Mouse (Mus musculus) cerebellum, adult 8-10 months (tissue): Measurements from ENCODE around the gene Fa2h.
"Not testable (repeated sequence)": the region's sequence is repeated elsewhere in the genome, so short reads cannot be mapped to it uniquely, and the experiment has no call there.

Experiments
- DNase-seq: peaks from one replicate; pipeline ENCODE4 v3.0.0; 2022

Fa2h gene

DNA sequence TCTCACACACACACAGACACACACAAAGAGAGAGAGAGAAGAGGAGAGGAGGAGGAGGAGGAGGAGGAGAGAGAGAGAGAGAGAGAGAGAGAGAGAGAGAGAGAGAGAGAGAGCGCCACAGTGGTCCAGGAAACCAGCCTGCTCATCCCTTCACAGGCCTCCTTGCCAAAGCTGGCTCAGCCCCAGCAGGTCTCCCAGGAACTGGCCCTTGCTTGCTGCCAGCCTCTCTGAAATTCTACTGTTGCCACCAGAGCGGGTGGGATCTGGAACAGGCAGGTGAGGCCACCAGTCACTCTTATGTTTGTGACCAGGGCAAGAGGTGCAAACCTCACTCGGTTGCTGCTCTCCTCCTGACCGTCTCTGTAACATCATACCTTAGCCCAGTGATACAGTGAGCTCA lies 36.2 kb downstream of the Fa2h start:
- peak; percentile 38 for DNase-seq

GRCm38 (mm10) chr8:111353497-111353896 lies 40.1 kb downstream of the Fa2h start:
- no peak for DNase-seq

DNA sequence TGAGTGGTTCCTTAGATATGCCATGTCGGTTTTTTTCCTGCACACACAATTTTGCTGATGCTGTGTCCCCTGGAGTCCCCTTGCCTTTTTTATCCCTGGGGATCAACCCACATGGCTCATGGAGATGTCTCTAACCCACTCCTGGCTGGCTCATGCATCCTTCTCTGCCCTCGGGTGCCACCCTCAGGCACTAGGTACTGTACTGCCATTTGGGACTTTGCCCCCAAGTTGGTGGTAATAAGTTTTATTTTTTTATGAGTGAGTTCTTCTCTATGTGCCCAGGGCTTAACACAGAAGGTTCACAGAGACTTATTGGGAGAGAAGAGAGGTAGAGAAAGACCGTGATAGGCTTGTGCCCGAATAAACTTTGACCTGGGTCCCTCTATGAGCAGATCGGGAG lies 41.3 kb downstream of the Fa2h start:
- no peak for DNase-seq

DNA sequence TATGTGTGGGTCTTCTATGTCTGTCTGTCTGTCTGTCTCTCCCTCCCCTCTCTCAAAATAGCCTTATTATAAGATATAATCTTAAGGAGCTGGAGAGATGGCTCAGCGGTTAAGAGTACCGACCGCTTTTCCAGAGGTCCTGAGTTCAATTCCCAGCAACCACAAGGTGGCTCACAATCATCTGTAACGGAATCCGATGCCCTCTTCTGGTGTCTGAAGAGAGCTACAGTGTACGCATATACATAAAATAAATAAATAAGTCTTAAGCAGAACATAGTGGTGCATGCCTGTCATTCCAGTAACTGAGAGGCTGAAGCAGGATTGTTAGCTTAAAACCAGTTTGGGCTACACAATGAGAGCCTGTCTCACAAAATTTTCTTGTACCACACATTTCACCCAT lies 43.0 kb downstream of the Fa2h start:
- DNase-seq: no peak

DNA sequence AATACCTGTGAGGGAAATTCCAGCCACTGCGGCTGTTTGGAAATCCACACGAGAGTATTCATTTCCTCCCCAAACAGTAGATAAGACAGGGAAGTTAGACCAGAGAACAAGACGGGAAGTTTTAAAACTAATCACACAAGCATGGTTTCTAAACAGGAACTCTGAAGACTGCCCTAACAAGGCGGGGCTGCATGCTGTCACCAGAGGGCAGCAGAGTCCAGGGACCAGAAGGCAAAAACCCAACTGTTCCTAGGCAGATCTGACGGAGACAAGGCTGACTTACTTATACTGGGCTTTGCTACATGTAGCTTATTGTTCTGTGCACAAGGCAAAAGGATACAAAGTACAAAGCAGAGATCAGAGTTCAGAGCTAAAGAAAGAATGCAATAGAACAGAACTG lies 50.4 kb downstream of the Fa2h start:
- DNase-seq: peak; percentile 77

DNA sequence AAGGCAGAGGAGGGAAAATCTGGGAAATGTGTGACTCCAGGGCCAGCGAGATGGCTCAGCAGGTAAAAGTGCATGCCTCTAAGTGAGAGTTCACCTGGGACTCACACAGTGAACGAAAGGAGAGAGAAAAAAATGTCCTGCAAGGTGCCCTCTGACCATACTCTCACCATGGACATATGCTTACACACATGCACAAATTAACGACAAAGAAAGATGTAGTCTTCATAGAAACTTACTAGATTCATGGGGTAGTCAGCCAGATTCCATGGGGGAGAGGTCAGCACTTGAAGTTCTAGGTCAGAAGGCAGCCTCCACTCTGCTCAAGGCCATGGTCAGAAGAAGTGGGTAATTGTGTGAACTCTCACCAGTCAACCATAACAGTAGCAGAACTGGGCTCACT lies 53.4 kb downstream of the Fa2h start:
- no peak for DNase-seq

- DNase-seq: no peak
Observed at GRCm38 (mm10) chr8:111338370-111339208, 55.0 kb downstream of the Fa2h start.

DNA sequence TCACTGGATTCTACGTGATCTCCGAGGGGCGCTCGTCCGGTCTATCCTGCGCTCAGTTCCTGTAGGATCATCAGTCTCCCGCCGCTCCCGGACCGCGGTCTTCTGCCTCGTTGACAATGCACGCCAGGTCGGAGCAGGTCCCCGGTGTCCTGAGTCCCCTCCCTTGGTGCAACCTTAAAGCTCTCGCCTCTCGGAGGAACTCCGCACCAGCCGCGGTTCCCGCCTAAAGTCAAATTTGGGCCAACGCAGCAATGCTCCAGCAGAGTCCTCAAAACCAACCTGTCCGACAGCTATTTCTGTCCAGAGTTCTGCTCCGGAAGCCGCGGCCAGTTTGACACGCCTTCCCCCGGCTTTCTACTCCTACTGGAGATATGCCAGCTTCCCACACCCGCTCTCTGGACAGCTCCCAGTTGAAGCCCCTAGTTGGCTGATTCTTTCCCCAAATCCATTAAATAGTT lies 55.7 kb downstream of the Fa2h start, which contains the start of gene Mlkl:
Gene Mlkl (minus strand): TSS at position 288 of the 458 bp plus-strand sequence.
- peak; percentile 17 for DNase-seq

- no peak for DNase-seq
Observed at GRCm38 (mm10) chr8:111337311-111337889, 56.2 kb downstream of the Fa2h start.

- no peak for DNase-seq
Observed at GRCm38 (mm10) chr8:111336692-111337091, 56.9 kb downstream of the Fa2h start.

GRCm38 (mm10) chr8:111325222-111325790 lies 68.3 kb downstream of the Fa2h start:
- DNase-seq: no peak

DNA sequence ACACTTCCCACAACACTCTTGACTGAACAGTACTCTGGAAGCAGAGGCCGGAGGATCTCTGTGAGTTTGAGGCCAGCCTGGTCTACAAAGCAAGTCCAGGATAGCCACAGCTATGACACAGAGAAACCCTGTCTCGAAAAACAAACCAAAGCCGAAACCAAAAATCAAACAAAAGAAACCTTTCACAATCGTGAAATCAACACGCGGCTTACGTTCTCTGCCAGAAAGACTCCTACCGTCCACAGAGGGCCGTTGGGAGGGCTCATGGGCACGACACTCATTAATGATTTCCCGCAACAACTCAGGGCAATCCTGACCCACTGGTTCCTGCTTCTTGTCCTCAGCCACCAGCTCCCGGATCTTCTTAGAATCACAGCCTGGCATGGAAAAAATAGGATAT lies 78.9 kb downstream of the Fa2h start:
- DNase-seq: no peak

- DNase-seq: not testable (repeated sequence)
Observed at GRCm38 (mm10) chr8:111313961-111314360, 79.7 kb downstream of the Fa2h start.

DNA sequence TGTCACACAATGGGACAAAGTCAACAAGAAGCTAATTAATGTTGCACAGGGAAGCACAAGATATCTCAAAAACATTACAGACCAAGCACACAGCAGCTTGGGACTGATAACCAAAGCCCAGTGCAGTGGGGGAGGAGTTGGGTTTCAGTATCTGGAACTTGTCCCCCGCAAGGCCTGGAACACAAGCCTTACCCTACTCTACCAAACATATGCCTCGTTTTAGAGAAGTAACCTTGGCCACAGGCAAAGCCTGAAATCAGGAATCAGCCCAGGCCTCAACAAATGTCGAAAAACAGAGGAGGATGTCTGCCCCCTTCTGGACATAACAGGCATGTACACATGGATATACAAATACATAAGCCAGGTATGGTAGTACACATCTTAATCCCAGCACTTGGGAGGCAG lies 80.9 kb downstream of the Fa2h start:
- no peak for DNase-seq

- DNase-seq: not testable (repeated sequence)
Observed at GRCm38 (mm10) chr8:111310006-111310405, 83.6 kb downstream of the Fa2h start.

DNA sequence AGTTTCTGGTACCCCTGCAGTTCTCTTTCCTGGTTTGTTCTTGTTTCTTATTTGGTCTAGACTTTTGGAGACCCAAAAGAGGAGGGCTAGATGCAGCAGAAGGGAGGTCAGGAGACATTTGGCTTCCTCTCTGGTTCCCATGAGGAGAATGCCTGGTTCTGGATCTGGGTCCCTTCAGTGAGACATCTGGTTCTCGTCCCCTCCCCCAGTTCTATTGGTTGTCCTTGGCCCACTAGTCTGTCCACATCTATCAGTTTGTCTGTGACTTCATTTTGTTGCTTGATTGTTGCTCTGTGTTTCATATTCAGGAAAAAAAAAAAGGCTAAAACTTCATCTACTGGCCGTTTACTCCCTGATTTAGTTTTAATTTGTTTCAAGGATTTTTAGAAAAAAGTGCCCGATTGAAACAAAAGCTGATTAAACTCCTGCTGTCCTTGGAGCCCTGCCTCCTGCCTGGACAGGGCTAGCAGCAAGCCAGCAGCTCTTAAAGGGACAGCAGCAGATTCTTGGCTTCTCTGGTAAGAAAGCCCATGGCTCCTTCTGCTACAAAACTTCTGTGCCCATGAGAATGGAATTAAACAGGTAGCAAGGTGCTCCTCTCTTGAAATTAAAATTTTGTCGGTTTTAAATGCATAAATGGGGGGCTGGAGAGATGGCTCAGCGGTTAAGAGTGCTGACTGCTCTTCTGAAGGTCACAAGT lies 88.4 kb downstream of the Fa2h start:
- no peak for DNase-seq

- DNase-seq: no peak
Observed at GRCm38 (mm10) chr8:111304359-111304758, 89.3 kb downstream of the Fa2h start.

GRCm38 (mm10) chr8:111303076-111303803 lies 90.4 kb downstream of the Fa2h start:
- not testable (repeated sequence) for DNase-seq

GRCm38 (mm10) chr8:111300597-111301546 lies 92.8 kb downstream of the Fa2h start:
- DNase-seq: peak; percentile 25

GRCm38 (mm10) chr8:111299821-111300568 lies 93.6 kb downstream of the Fa2h start, which contains the start of gene Rfwd3:
Gene Rfwd3, minus strand, starts transcription at chr8:111300222.
- peak; percentile 95 for DNase-seq
